Mouse (Mus musculus) limb, embryonic 10.5 days (tissue): ENCODE measurements around the gene Rap2c. TPM values are rescaled to one million over a fixed set of nuclear protein-coding genes. Genes with fewer than 3 reads are reported as not detected.

ENCODE experiments used
- DNase-seq: peaks from one replicate; pipeline ENCODE4 v3.0.0-alpha.2; 2017; ENCODE audit warnings: low spot score
- H3K27ac ChIP-seq: fragments of 300-500 bp; sonication (generic); 2 replicates; pipeline ENCODE4 v1.5.1; 2016; ENCODE audit warnings: mild to moderate bottlenecking
- H3K27me3 ChIP-seq: fragments of 300-500 bp; sonication (generic); 2 replicates; pipeline ENCODE4 v1.6.1; 2016; ENCODE audit warnings: low read depth, mild to moderate bottlenecking; ENCODE audit not compliant: poor library complexity, severe bottlenecking
- H3K36me3 ChIP-seq: fragments of 300-500 bp; sonication (generic); 2 replicates; pipeline ENCODE4 v1.6.1; 2016; ENCODE audit warnings: mild to moderate bottlenecking, moderate library complexity
- H3K4me1 ChIP-seq: fragments of 300-500 bp; sonication (generic); 2 replicates; pipeline ENCODE4 v1.6.1; 2016
- H3K4me3 ChIP-seq: fragments of 300-500 bp; sonication (generic); 2 replicates; pipeline ENCODE4 v1.5.1; 2016; ENCODE audit warnings: mild to moderate bottlenecking, moderate library complexity
- H3K9me3 ChIP-seq: fragments of 300-500 bp; sonication (generic); replicated peaks from 2 replicates; pipeline ENCODE4 v1.6.1; 2016; ENCODE audit warnings: mild to moderate bottlenecking
- WGBS: fragments of 180-500 bp; shearing (Covaris S2); methylation state at CpG from one replicate; pipeline ENCODE4 v1.1.7; 2016; 5-methylcytosine and 5-hydroxymethylcytosine counted together
- polyA plus RNA-seq: library from polyadenylated mRNA; unstranded; fragments of >200 nt; fragmentation: Nextera tagmentation; extraction: Ambion mirVana; gene quantifications from 2 replicates; pipeline ENCODE4 v1.2.1, GENCODE M21; 2016

Gene Rap2c
- polyA plus RNA-seq = 31.9 and 33.3 TPM in 2 replicates

DNA sequence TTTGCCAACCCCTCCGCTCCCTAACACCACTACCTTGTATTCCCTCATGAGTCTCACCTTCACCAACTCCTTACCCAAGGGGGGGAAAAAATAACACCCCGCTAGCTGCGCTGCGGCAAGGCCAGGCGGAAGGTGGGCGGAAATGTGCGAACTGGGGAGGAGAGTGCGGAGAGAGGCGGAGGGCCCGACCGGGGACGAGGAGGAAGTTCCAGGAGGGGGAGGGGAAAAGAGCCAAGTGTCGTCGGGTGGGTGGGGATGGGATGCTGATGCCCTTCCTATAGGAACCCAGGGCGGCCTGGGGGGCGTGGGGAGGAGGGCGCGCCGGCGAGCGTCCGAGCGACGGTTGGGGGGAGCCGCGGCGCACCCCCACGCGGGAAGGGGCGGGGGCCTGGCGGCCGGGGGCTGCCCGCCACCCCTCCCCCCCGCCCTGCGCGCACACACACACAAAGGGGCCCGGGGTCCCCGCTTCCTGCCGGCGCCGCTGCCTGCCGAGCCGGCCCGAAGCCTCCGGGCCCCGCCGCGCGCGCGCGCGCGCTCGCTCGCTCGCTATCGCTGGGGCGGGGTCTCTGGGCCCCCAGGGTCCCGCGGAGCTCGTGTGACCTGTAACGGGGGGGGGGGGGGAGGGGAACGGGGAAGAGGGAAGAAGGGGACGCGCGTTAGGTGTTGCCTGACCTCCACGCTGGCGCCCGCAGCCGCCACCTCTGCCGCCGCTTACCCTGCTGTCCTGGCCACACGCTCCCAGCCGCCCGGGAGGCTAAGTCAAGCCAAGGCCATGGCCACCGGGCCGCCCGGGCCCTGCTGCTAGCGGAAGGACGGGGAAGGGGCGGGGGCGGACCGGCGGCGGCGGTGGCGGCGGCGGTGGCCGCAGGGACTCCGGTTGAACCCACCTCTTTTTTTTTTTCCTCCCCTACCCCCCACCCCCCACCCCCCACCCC, at the start of gene Rap2c:
Rap2c (minus strand) TSS at position 168 of the 935 bp plus-strand sequence.
- DNase-seq = peak; percentile 78
- Histone ChIP-seq H3K27me3 (peaks cover 10% of the 10 kb centered on the region), H3K4me3 (peak within 1 kb of the TSS; percentile 64), H3K36me3 (peaks cover 20% of the 10 kb centered on the region), H3K9me3 (no peaks in the 10 kb centered on the region), H3K4me1 (peaks cover 9% of the 10 kb centered on the region; the same call in 1 of the 2 replicates), H3K27ac (peak within 1 kb of the TSS; percentile 96)
- WGBS = 12% methylated on average over 42 of the region's 92 CpGs

DNA sequence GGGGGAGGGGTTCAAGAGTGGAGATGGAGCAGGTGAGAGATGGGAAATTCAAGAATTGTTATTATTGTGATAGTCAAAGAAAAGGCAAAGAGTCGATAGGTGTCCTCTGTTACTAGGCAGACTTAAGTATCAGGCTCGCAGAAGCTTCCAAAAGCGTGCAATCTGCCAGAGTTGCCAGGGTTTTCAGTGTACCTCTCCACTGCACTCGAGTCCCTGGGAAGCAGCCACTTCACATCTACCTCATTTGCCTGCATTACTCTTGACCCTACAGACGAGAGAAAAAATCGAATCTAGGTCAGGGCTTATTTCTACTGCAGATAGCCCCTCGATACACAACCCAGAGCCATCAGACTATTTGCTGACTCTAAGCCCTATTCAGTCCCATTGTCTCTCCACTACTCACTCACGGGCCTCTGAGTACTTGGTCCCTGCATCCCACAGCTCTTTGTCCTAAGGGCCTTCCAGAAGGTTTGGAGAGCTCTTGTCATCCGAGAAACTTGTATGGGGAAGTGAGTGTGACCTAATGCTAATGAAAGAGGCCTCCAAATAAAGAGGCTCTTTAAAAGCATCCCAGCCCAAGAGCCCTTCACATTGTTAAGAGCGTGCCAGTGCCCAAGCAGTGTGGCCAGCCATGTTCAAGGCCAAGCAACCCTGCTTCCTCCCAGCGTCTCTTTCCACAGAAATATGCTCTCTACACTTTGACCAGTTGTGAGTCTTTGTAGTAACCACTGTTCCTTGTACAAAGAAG, 48.9 kb upstream of the Rap2c start:
- H3K9me3 ChIP-seq = no peaks in the 10 kb centered on the region
- H3K27me3 ChIP-seq = no peaks in the 10 kb centered on the region
- no peak overlapping the region for H3K27ac ChIP-seq
- WGBS = 84% methylated on average over 11 of the region's 11 CpGs
- H3K4me3 ChIP-seq = no peak overlapping the region
- no peak for DNase-seq
- H3K4me1 ChIP-seq = no peaks in the 10 kb centered on the region
- no peaks in the 10 kb centered on the region for H3K36me3 ChIP-seq

DNA sequence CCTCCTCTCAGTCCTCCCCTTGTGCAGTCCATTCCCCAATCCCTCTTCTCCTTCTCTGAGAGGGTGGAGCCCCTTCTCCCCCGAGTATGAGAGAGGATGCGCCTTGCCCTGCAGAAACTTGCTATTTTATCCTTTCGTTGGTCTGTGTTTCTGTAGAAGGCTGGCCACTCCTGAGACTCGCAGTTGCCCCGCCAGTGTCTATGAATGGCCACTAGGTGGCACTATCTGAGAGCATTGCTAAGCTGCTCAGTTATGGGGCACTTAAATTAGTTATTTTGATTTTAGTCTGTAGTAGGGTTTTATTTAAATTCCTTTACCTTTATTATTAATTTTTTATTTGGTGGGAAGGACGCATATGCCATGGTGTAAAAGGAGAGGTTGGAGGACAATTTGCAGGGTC, 48.0 kb upstream of the Rap2c start:
- no peaks in the 10 kb centered on the region for H3K4me1 ChIP-seq
- no peaks in the 10 kb centered on the region for H3K9me3 ChIP-seq
- H3K4me3 ChIP-seq = no peak overlapping the region
- 9% methylated on average over 6 of the region's 6 CpGs for WGBS
- no peaks in the 10 kb centered on the region for H3K27me3 ChIP-seq
- H3K27ac ChIP-seq = no peak overlapping the region
- H3K36me3 ChIP-seq = no peaks in the 10 kb centered on the region
- DNase-seq = peak; percentile 46

DNA sequence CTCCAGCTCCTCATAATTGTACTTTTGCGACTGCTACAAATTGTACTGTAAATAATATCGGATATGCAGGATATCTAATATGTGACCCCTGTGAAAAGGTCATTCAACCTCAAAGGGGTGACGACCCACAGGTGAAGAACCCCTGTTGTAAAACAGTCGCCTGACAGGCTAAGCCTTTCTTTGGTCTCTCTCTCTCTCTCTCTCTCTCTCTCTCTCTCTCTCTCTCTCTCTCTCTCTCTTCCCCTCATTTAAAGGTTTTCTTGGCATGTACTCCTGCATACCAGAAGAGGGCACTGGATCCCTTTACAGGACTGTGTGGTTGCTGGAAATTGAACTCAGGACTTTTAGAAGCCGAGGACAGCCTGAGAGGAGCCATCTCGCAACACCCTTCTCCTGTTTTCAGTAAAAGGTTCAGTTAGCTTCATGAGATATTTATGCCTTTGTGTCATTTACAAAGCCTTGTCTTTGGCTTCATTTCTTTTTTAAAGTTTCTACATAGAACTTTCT, 47.4 kb upstream of the Rap2c start:
- H3K4me3 ChIP-seq = no peak overlapping the region
- 69% methylated on average over 6 of the region's 6 CpGs for WGBS

DNA sequence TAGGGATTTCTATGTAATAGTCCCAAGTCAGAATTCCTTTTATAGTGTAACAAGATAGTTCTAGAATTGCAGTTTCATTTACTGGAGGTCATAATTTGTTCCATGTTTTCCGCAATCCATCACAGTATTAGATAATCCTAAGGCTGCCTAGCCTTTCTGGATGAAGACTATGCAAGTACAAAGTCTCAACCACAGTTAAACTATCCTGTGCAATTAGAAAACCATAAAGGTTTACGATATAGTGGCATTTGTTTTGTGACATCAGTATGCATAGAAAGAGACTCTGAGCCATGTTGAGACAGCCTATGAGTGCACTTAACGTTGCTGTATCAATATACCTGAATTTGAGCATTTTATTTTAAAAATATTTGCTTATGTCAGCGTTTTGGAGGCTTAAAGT, 42.4 kb upstream of the Rap2c start:
- Histone ChIP-seq H3K9me3 (no peaks in the 10 kb centered on the region), H3K27me3 (peaks cover 5% of the 10 kb centered on the region), H3K4me3 (no peak overlapping the region), H3K27ac (no peak overlapping the region), H3K4me1 (peaks cover 8% of the 10 kb centered on the region; the same call in 1 of the 2 replicates), H3K36me3 (no peaks in the 10 kb centered on the region)
- DNase-seq = no peak
- WGBS = 77% methylated on average over 4 of the region's 4 CpGs

More for the DNA sequence above, 47.4 kb upstream of the Rap2c start:
- Histone ChIP-seq H3K27me3 (no peaks in the 10 kb centered on the region), H3K27ac (no peak overlapping the region), H3K36me3 (no peaks in the 10 kb centered on the region), H3K4me1 (no peaks in the 10 kb centered on the region), H3K9me3 (no peaks in the 10 kb centered on the region)
- no peak for DNase-seq

DNA sequence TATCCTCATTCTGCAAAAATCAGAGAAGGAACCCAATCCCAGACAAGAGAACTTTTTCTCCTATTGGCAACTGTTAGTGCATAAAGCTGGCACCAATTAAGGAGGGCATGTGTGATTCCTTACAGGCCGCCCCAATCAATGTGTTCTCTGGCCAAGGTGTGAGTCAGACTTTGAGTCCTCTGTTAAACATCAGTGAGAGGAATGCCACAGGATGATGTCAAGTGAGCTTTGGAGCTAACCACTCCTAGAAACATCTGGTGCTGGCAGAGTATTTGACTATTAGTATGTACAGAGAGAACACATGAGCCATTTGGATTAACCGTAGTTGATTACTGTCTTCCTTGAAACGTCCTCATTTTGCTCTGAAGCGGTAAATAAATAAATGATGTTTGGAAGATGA, 40.9 kb upstream of the Rap2c start:
- WGBS = 63% methylated on average over 4 of the region's 4 CpGs
- H3K36me3 ChIP-seq = no peaks in the 10 kb centered on the region
- no peak overlapping the region for H3K4me3 ChIP-seq
- no peak for DNase-seq
- no peak overlapping the region for H3K27ac ChIP-seq
- peaks cover 8% of the 10 kb centered on the region; the same call in 1 of the 2 replicates for H3K4me1 ChIP-seq
- peaks cover 5% of the 10 kb centered on the region for H3K27me3 ChIP-seq
- H3K9me3 ChIP-seq = no peaks in the 10 kb centered on the region

DNA sequence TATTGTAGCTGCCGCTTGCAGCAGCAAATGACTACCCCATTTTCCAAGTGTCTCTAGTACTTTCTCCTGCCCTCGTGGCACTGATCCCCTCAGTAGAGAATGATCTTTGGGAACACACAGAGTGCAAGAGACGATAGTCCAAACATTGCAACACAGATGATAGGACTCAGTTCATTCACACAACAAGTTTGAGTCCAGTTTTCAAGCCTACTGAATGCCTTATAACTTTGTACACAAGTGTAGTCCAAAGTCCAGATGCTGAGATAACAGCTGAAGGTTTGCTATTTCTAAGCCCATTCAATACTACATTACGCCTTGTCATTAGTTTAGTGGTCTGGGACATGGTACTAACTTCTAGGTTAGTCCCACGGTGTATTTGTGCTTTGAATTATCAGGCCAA, 40.5 kb upstream of the Rap2c start:
- WGBS = 89% methylated on average over 5 of the region's 5 CpGs
- H3K36me3 ChIP-seq = no peaks in the 10 kb centered on the region
- no peaks in the 10 kb centered on the region for H3K9me3 ChIP-seq
- H3K4me1 ChIP-seq = peaks cover 8% of the 10 kb centered on the region; the same call in 1 of the 2 replicates
- H3K4me3 ChIP-seq = no peak overlapping the region
- H3K27ac ChIP-seq = no peak overlapping the region
- DNase-seq = no peak
- peaks cover 5% of the 10 kb centered on the region for H3K27me3 ChIP-seq

DNA sequence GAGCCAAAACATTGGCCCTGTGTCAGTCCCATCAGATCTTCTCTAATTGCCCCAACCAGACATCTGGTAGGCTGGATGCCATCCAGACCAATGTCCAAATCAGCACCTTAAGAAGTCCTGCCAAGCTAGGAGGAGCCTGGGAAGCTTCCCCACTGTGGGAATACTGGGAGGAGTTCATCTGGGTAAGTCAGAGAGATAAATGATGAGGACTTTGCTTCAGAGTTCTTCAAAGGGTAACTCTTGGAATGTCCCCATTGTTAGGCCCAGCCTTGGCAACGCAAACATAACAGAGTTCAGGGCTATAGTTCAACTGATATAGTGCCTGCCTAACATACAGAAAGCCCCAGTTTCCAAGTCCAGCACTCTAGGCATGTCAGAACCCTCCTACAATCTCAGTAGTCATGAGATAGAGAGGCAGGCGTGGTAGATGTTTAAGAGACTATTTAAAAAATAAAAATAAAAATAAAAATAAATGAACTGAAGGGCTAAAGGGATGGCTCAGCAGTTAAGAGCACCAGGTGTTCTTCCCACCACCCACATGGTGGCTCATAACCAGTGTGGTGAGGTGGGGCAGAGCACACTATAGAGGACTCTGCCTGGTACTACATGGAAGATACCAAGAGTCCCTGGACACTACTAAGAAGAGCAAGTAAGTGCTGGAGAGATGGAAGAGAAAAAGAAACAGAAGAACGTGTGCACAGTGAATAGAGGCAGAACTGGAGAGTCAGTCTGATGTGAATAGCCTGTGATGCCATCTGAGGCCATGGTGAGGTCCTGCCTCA, 34.1 kb upstream of the Rap2c start:
- Histone ChIP-seq H3K36me3 (no peaks in the 10 kb centered on the region), H3K4me1 (no peaks in the 10 kb centered on the region), H3K9me3 (no peaks in the 10 kb centered on the region), H3K4me3 (no peak overlapping the region), H3K27ac (no peak overlapping the region), H3K27me3 (0 out of 2 replicates have a peak, but pooled peaks cover 10% of the 10 kb centered on the region)
- no peak for DNase-seq
- 67% methylated on average over 3 of the region's 3 CpGs for WGBS

DNA sequence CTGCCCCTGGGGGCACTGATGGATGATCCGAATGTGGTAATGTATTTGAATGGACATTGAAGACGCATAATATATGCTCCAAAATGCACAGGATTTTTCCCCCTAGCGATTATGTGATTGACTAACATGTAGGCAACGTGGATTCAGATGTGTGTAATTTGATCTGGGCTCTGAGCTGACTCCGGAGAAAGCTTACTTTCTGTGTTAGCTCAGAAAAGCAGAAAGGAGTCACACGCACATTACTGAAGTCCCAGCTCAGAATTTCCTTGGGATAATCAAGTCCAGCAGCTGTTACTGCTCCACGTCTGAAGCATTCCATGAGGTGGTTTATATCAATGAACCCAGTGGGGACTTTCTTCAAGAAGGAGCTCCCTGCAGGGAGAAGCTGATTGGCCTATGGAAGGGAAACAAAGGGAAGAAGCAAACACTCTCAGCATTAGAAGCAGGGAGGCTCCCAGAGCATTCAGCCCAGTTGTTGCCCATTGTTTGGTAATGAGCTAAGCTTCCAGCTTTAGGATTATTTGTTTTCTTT, 17.9 kb upstream of the Rap2c start:
- H3K36me3 ChIP-seq = no peaks in the 10 kb centered on the region
- no peak overlapping the region for H3K4me3 ChIP-seq
- no peaks in the 10 kb centered on the region; the same call in 1 of the 2 replicates for H3K4me1 ChIP-seq
- peak; percentile 30 for DNase-seq
- 20% methylated on average over 7 of the region's 7 CpGs for WGBS
- no peaks in the 10 kb centered on the region for H3K9me3 ChIP-seq
- H3K27me3 ChIP-seq = peaks cover 17% of the 10 kb centered on the region; the same call in 1 of the 2 replicates
- H3K27ac ChIP-seq = peak overlapping the region; percentile 72

DNA sequence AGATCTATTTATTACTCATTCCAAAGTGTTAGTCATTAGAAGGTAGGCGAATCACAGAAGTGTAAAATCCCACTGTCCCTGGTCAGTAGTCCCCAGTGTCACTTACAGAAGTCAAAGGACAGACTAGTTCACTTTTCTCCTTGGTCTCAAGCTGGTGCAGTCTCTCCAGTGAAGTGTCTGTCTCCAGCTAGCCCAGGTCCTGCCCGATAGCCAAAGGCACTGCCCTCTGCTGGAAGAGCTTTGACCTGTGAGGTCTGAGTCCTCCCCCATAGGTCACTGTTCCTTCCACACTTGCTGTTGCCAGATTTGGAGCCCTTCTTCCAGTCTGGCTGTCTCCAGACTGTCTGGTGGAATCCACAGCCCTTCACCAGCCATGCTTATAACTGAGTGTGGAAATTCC, 2.1 kb upstream of the Rap2c start:
- Histone ChIP-seq H3K4me1 (peaks cover 9% of the 10 kb centered on the region; the same call in 1 of the 2 replicates), H3K9me3 (no peaks in the 10 kb centered on the region), H3K4me3 (no peak overlapping the region), H3K27me3 (peaks cover 10% of the 10 kb centered on the region), H3K36me3 (peaks cover 2% of the 10 kb centered on the region), H3K27ac (0 out of 2 replicates have a peak overlapping the region, but pooled peaks have one; percentile 96)
- DNase-seq = peak; percentile 44
- 27% methylated on average over 2 of the region's 2 CpGs for WGBS

DNA sequence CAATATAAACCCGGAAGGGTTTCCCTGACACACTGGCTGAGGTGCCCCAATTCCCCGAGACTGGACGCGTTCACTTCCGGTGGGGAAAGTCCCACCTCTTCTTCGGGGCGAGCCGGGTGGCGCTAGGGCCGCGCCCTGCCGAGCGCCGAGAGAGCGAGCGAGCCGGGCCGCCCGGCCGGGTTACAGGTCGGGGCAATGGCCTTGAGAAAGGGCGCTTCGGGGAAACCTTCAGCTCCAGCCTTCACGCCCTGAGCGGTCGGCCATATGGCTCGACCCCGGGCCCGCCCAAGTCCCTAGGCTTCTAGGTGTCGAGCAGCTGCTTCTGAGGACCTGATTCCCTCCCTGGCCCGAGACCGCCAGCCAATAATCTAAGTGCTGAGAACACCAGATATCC, 965 bp upstream of the Rap2c start:
- Histone ChIP-seq H3K36me3 (peaks cover 13% of the 10 kb centered on the region), H3K27me3 (peaks cover 10% of the 10 kb centered on the region), H3K4me1 (peaks cover 9% of the 10 kb centered on the region; the same call in 1 of the 2 replicates), H3K4me3 (peak overlapping the region; percentile 64), H3K9me3 (no peaks in the 10 kb centered on the region), H3K27ac (peak overlapping the region; percentile 96)
- DNase-seq = no peak
- 12% methylated on average over 28 of the region's 32 CpGs for WGBS

DNA sequence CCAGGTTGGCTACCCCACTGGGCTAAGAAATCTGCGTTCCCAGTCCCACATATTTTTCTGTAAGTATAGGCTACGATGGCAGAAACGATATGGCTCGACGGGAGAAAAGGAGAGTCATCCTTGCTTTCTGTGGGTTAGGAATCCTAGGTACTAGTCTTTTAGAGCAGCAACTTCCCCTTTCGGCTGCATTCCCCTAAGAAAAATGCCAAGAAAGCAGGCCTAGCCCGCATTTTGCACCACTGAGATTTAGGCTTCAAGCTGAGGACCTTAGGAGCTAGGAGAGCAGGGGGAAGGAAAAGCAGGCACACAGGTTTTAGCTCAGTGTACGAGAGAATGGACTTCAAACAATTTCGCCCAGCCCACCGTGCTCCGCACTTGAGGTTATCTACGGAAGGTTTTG, 892 bp downstream of the Rap2c start:
- 20% methylated on average over 12 of the region's 12 CpGs for WGBS
- Histone ChIP-seq H3K27ac (peak overlapping the region; percentile 96), H3K36me3 (peaks cover 26% of the 10 kb centered on the region), H3K9me3 (no peaks in the 10 kb centered on the region), H3K27me3 (peaks cover 10% of the 10 kb centered on the region), H3K4me1 (peaks cover 9% of the 10 kb centered on the region; the same call in 1 of the 2 replicates), H3K4me3 (peak overlapping the region; percentile 64)
- peak; percentile 31 for DNase-seq
